Mouse (Mus musculus): ENCODE results near the gene Tomm5.

DNA sequence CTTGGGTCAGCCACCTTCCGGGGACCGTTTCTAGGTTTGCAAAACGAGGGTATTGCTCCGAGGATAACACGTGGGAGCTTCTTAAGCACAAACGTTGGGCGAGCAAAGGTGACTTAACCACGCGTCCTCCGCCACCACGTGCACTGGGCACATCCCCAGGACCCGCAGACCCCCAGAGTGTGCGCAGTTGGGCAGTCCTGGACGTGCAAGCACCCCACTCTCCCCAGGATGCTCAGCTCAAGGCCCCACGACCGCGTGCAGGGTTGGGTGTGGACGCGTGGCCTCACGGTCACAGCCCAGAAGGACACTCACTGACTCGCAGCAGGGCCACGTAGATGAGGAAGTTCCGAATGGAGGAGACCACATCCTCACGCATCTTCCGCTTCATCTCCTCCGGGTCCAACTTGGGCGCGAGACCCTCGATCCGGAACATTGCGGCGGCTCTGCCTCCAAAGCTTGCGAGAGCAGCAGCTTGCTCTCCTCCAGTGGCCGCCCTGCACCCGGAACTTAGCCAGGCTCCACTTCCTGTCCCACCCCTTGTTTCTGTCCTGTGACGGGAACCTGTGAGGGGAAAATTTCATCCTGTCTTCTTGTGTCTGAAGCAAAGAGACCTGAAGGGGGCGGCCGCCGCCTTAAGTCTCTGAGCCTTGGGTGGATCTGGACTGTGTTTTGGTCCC, at the start of gene Tomm5:
- peak; percentile 62; the same call in 1 of the 2 replicates for TF ChIP-seq POLR2A (IDR thresholded peaks at IDR 0.05; ENCODE audit: extremely low read depth, insufficient read depth, low read length)
- TF ChIP-seq CTCF (IDR thresholded peaks at IDR 0.05; ENCODE audit: low read depth, low read length): peak; percentile 68
